Mouse (Mus musculus): ENCODE data around the gene Elf1. TPM values are rescaled to one million over a fixed set of nuclear protein-coding genes. Genes with fewer than 3 reads are reported as not detected.

Elf1 gene
- polyA plus RNA-seq, 1 experiment: 3.9 TPM

GRCm38 (mm10) chr14:79606867-79607266 is 125.9 kb downstream of the Elf1 start:
- peaks cover 2% of the 10 kb centered on the region; the same call in 1 of the 2 replicates for H3K36me3 ChIP-seq (ENCODE audit: control insufficient read depth, insufficient read depth, low read length)
- H3K27ac ChIP-seq (ENCODE audit: control insufficient read depth, insufficient read depth, low read depth, low read length): no peak overlapping the region
- no peaks in the 10 kb centered on the region for H3K27me3 ChIP-seq (ENCODE audit: control insufficient read depth, insufficient read depth, low read length)
- no peaks in the 10 kb centered on the region for H3K4me1 ChIP-seq (ENCODE audit: control insufficient read depth, insufficient read depth, low read length)
- H3K4me3 ChIP-seq (ENCODE audit: control insufficient read depth, low read depth, low read length): no peak overlapping the region
- no peak for TF ChIP-seq POLR2A (IDR thresholded peaks at IDR 0.05; ENCODE audit: control insufficient read depth, low read depth, low read length)
- TF ChIP-seq CTCF (IDR thresholded peaks at IDR 0.05; ENCODE audit: control insufficient read depth, insufficient read depth, insufficient replicate concordance, low read depth, low read length): no peak

DNA sequence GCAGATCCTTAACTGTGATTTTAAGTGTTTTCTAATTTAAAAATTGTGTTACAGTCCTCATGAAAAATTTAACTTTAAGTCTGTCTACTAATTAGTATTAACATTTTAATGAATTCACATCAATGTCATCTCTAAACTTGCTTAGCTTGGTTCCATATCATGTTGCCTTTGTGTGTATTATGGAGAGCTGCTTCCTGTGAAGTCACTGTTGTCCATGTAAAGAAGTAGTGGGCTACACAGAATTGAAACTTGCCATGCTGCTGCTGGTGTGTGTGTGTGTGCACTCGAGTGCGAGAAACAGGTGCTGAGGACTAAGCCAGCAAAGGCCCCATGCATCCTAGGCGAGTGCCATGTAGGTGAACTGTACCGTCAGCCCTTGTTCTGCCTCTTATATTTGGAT is 126.4 kb downstream of the Elf1 start:
- Histone ChIP-seq H3K36me3 (ENCODE audit: control insufficient read depth, insufficient read depth, low read length) (peaks cover 2% of the 10 kb centered on the region; the same call in 1 of the 2 replicates), H3K27me3 (ENCODE audit: control insufficient read depth, insufficient read depth, low read length) (no peaks in the 10 kb centered on the region)

GRCm38 (mm10) chr14:79608286-79608685 is 127.3 kb downstream of the Elf1 start:
- Histone ChIP-seq H3K4me3 (ENCODE audit: control insufficient read depth, low read depth, low read length) (no peak overlapping the region), H3K27me3 (ENCODE audit: control insufficient read depth, insufficient read depth, low read length) (no peaks in the 10 kb centered on the region), H3K27ac (ENCODE audit: control insufficient read depth, insufficient read depth, low read depth, low read length) (no peak overlapping the region), H3K36me3 (ENCODE audit: control insufficient read depth, insufficient read depth, low read length) (peaks cover 2% of the 10 kb centered on the region; the same call in 1 of the 2 replicates), H3K4me1 (ENCODE audit: control insufficient read depth, insufficient read depth, low read length) (no peaks in the 10 kb centered on the region)
- no peak for TF ChIP-seq POLR2A (IDR thresholded peaks at IDR 0.05; ENCODE audit: control insufficient read depth, low read depth, low read length)
- no peak for TF ChIP-seq CTCF (IDR thresholded peaks at IDR 0.05; ENCODE audit: control insufficient read depth, insufficient read depth, insufficient replicate concordance, low read depth, low read length)

More for the DNA sequence above, 126.4 kb downstream of the Elf1 start:
- no peak overlapping the region for H3K27ac ChIP-seq (ENCODE audit: control insufficient read depth, insufficient read depth, low read depth, low read length)
- H3K4me1 ChIP-seq (ENCODE audit: control insufficient read depth, insufficient read depth, low read length): no peaks in the 10 kb centered on the region
- no peak for TF ChIP-seq POLR2A (IDR thresholded peaks at IDR 0.05; ENCODE audit: control insufficient read depth, low read depth, low read length)
- no peak for TF ChIP-seq CTCF (IDR thresholded peaks at IDR 0.05; ENCODE audit: control insufficient read depth, insufficient read depth, insufficient replicate concordance, low read depth, low read length)
- H3K4me3 ChIP-seq (ENCODE audit: control insufficient read depth, low read depth, low read length): no peak overlapping the region

GRCm38 (mm10) chr14:79617121-79617828 is 136.3 kb downstream of the Elf1 start:
- Histone ChIP-seq H3K27ac (ENCODE audit: control insufficient read depth, insufficient read depth, low read depth, low read length) (no peak overlapping the region), H3K27me3 (ENCODE audit: control insufficient read depth, insufficient read depth, low read length) (no peaks in the 10 kb centered on the region), H3K4me1 (ENCODE audit: control insufficient read depth, insufficient read depth, low read length) (no peaks in the 10 kb centered on the region), H3K36me3 (ENCODE audit: control insufficient read depth, insufficient read depth, low read length) (no peaks in the 10 kb centered on the region), H3K4me3 (ENCODE audit: control insufficient read depth, low read depth, low read length) (no peak overlapping the region)
- TF ChIP-seq POLR2A (IDR thresholded peaks at IDR 0.05; ENCODE audit: control insufficient read depth, low read depth, low read length): no peak
- TF ChIP-seq CTCF (IDR thresholded peaks at IDR 0.05; ENCODE audit: control insufficient read depth, insufficient read depth, insufficient replicate concordance, low read depth, low read length): no peak

- Histone ChIP-seq H3K36me3 (ENCODE audit: control insufficient read depth, insufficient read depth, low read length) (no peaks in the 10 kb centered on the region; the same call in 1 of the 2 replicates), H3K27ac (ENCODE audit: control insufficient read depth, insufficient read depth, low read depth, low read length) (no peak overlapping the region), H3K4me3 (ENCODE audit: control insufficient read depth, low read depth, low read length) (no peak overlapping the region), H3K27me3 (ENCODE audit: control insufficient read depth, insufficient read depth, low read length) (no peaks in the 10 kb centered on the region), H3K4me1 (ENCODE audit: control insufficient read depth, insufficient read depth, low read length) (no peaks in the 10 kb centered on the region)
- TF ChIP-seq POLR2A (IDR thresholded peaks at IDR 0.05; ENCODE audit: control insufficient read depth, low read depth, low read length) (no peak), CTCF (IDR thresholded peaks at IDR 0.05; ENCODE audit: control insufficient read depth, insufficient read depth, insufficient replicate concordance, low read depth, low read length) (no peak)
Observed at GRCm38 (mm10) chr14:79619802-79620201, 138.8 kb downstream of the Elf1 start.

DNA sequence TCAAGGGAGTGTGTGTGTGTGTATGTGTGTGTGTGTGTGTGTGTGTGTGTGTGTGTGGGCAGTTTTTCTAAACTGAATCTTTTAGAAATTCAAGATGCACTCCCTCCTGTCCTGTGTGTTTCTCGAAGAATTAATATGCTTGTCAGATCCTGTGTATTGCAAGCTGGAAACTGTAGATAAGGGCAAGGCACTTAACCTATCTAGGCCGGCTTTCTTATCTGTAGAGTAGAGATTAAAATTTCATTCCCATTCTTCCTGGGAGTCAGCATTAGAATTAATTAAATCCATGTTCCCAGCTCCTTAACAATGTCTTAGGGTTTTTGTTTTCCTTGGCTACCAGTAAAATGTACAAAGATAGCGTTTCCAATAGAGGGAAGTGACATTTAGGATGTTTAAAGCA is 140.1 kb downstream of the Elf1 start:
- no peaks in the 10 kb centered on the region for H3K27me3 ChIP-seq (ENCODE audit: control insufficient read depth, insufficient read depth, low read length)
- TF ChIP-seq CTCF (IDR thresholded peaks at IDR 0.05; ENCODE audit: control insufficient read depth, insufficient read depth, insufficient replicate concordance, low read depth, low read length): no peak
- TF ChIP-seq POLR2A (IDR thresholded peaks at IDR 0.05; ENCODE audit: control insufficient read depth, low read depth, low read length): no peak
- H3K4me1 ChIP-seq (ENCODE audit: control insufficient read depth, insufficient read depth, low read length): no peaks in the 10 kb centered on the region
- H3K36me3 ChIP-seq (ENCODE audit: control insufficient read depth, insufficient read depth, low read length): no peaks in the 10 kb centered on the region; the same call in 1 of the 2 replicates
- no peak overlapping the region for H3K4me3 ChIP-seq (ENCODE audit: control insufficient read depth, low read depth, low read length)
- no peak overlapping the region for H3K27ac ChIP-seq (ENCODE audit: control insufficient read depth, insufficient read depth, low read depth, low read length)

Other genes with a start within 250 kb of the Elf1 start
- 0.68 and 0.70 TPM in 2 replicates for gene Zfp957, start 233.8 kb upstream of the Elf1 start, polyA plus RNA-seq (2012; rRNA removed)
- gene Rgcc, start 179.5 kb upstream of the Elf1 start, polyA plus RNA-seq (2012; rRNA removed): 24.0 and 26.5 TPM in 2 replicates
- 1.7 and 2.1 TPM in 2 replicates for gene Naa16, start 90.4 kb upstream of the Elf1 start, polyA plus RNA-seq (2012; rRNA removed)
- 3.0 and 3.5 TPM in 2 replicates for gene Mtrf1, start 83.4 kb upstream of the Elf1 start, polyA plus RNA-seq (2012; rRNA removed)
- 8.4 and 8.8 TPM in 2 replicates for gene Kbtbd7, start 54.7 kb upstream of the Elf1 start, polyA plus RNA-seq (2012; rRNA removed)
- 28.5 and 30.0 TPM in 2 replicates for gene Kbtbd6, start 29.4 kb upstream of the Elf1 start, polyA plus RNA-seq (2012; rRNA removed)
- 11.2 and 11.7 TPM in 2 replicates for gene Wbp4, start 326 bp downstream of the Elf1 start, polyA plus RNA-seq (2012; rRNA removed)
- 21.0 and 31.6 TPM in 2 replicates for gene Sugt1, start 106.5 kb downstream of the Elf1 start, polyA plus RNA-seq (2012; rRNA removed)
- gene Cnmd, start 181.0 kb downstream of the Elf1 start, polyA plus RNA-seq (2012; rRNA removed): 1.7 and 2.6 TPM in 2 replicates